Mouse (Mus musculus) T-helper 2 cell (primary cell): Measurements from ENCODE around the gene Lrmda.

Experiments
- in situ Hi-C: fragments of 300-600 bp; cut with MboI, MseI; formaldehyde crosslinking; loops from one replicate; pipeline ENCODE4 v1.15.1; 2025; ENCODE audit warnings: high pct_unique_total_duplicates

Gene Lrmda

GRCm38 (mm10) chr14:22647879-22648611 is 628.5 kb downstream of the Lrmda start:
- in situ Hi-C loops: loop anchor here (10.0 kb wide), 1 partner anchor 1647 kb away; the partner anchor contains the start of gene E330034G19Rik

DNA sequence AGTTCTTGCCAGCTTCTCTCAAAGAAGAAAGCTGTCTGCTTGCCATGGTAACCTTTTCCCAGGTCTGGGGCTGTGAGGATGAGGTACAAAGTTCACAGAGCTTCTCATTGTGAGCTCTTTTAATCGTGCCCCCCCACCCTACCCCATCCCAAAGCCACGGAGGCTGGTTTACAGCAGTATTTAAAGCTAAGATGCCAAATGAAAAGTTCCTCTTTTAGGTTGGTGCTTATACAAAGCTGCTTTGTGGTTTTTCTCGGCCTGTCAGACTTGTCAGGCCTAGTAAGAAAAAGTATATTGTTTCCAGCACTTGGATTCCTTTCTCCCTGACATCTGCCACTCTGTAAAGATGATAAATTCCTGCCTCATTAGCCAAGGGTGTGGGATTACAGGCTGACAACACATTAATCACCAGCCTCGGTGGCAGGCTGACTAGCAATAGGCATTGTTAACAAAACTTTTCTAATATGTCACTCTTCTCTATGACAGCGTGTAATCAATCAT is 629.9 kb downstream of the Lrmda start:
- in situ Hi-C loops: loop anchor here (10.0 kb wide), 1 partner anchor 1645 kb away; the partner anchor contains the start of gene E330034G19Rik

DNA sequence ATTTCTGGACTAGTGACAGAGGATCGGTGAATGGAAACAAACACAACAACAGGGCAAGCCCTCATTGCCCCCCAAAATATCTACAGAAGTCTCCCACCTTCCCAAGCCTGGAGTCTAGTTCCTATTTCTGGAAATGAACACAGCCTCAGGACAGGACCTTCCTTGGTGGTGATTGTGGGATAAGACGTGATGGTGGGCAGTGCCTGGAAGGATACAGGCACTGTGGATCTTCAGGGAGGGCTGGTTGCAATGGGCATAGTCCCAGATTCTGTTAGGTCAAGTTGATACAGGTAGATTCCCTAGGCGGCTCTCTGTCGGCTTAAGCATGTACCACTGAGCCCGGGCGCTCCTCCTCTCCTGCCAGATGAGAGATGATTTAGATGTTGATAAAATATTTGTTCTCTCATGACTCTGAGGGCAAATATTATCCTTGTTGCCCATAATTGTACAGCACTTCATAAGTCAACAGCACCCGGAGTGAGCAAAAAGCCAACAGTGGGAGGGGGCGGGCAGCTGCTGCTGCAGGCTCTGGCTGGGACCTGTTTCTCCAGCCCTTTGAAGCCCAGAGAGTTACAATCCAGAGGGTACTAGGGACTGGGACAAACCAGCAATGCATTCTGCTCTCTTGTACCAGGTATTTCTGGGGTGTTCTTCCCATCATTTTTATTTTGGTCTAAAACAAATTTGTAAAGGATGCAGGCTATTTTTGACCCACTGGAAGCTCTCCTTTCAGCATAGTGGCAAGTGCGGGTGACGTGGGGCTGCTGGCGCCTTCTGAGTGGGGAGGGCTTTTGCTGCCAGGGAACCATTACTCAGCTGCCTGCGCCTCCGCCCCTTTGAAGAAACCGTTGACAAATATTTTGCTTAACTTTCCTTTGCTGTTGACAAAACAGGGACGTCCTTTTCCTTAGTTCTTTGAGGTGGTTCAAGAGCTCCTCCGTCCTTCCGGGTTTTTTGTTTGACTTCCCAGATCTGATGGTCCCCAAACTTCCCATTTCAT is 630.8 kb downstream of the Lrmda start:
- in situ Hi-C loops: loop anchor here (10.0 kb wide), 1 partner anchor 1645 kb away; the partner anchor contains the start of gene E330034G19Rik

DNA sequence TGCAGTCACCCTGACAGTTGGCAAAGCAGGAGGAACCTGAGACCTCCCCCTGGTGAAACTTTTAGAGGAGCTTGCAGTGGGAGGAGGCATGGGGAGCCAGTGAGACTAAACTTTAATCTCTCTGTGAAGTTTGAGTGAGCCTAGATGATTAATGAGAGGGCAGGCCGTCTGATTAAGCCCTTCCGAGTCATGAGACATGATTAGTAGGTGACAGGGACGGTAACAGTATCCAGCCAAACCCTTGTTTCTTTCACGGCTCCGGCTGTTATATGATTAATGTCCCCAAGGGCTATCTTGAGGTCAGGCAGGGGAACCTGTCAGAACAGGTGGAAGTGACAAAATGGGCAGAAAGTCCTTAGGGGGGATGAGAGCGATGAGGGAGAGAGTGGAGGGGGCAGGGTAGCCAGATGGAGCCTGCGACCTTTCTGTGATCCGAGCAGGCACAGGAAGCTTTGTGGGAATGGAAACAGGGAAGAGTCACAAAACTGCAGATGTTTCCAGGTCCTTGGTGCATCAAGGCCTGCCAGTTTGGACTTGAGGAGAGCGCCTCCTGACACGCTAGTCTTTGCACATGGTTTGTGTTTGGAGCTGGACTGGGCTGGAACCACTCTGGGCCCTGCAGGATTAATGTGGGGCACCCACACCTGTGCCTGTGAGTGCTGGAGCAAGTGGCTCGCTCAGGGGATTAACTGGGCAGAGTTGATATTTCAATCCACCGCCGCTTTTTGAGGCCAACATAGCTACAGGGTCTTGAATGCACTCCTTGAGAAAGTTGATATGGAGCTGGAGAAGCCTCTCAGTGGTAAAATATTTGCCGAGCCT is 631.8 kb downstream of the Lrmda start:
- in situ Hi-C loops: no loop called here

GRCm38 (mm10) chr14:22662496-22662895 is 643.0 kb downstream of the Lrmda start:
- in situ Hi-C loops: no loop called here

- in situ Hi-C loops: loop anchor here (5.0 kb wide), 1 partner anchor 59 kb away; no protein-coding TSS in a partner anchor
Observed at GRCm38 (mm10) chr14:22666437-22666836, 646.9 kb downstream of the Lrmda start.

DNA sequence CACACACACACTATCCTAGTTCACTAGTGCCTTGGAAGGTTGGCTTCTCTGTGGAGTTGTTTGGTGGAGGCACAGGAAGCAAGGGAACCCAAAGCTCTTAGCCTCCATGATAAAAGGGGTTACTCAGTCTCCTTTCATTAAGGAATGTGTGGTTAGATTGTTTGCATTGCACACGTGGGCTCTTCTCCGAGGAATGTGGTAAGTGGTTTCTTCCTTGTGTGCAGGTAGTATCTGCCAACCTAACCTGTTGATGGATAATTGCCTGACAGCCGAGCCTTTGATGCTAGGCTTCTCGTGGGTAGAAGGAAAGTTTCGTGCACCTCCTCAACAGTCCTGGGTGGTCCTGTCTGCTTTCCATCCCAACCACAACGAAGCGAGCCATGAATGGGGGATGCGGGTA is 648.8 kb downstream of the Lrmda start:
- in situ Hi-C loops: loop anchor here (5.0 kb wide), 1 partner anchor 61 kb away; no protein-coding TSS in a partner anchor

DNA sequence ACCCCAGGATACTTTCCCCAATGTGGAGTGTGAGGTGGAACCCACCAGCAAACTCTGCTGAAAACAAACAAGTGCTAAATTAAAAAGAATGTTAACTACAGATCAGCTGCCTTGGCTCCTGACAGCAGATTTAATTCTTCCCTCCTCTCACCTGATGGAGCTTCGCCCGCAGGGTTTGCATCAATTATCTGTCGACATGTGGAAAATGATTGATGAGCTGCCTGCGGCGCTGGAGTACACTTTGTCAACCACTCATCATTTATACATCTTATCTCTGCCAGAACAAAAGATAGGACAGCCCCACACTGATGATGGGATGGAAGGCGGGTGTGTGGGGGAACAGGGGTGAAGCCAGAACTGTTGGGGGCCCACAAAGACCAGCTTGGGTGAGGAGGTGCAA is 649.2 kb downstream of the Lrmda start:
- in situ Hi-C loops: loop anchor here (5.0 kb wide), 1 partner anchor 61 kb away; no protein-coding TSS in a partner anchor

DNA sequence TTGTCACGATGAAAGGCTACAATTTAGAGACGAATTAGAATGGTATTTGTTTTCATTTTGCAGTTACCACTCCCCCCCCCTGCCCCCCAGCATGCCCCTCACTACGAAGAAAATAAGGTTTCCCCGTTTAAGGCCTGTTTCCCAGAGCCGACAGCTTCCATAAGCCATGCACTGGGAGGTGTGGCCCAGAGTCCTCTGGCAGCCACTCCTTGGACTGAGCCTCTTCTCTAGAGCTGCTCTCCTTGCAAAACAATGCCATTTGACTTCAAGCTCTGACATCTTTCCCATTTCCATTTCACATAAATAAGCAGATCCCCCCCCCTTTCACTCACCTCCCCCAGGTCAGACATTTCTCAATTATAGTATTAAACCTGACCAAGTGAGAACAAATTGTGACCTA is 654.1 kb downstream of the Lrmda start:
- in situ Hi-C loops: no loop called here

DNA sequence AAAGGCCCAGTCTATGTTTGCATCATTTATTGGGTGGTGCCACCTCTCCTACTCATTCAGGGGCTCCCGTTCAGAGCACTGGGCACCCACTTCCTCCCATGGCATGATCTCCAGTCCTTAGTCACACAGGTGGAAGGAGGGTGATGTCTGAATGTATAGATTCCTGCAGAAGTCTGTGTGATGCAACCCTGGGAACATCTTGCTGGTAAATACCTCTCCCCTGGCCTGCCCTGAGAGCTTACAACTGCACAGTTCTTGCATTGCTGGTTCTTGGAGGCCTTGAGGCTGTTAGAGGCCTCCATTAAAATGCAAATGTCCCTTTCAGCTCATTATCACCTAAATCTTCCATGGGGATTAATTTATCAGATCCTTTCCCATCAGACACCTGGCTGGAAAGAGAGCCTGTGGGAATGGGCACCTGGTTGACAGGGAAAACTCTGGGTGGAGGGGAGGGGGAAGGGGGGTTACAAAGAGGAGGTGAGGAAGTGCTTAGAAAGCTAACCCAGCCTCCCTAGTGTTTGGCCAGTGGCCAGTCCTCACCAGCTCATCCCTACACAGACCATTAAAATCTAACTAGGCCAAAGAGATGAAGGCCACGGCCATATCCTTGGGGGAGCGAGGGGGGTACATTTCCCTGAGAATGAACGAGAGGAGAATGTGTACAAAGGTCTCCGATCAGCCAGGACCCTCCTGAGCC is 659.6 kb downstream of the Lrmda start:
- in situ Hi-C loops: no loop called here

DNA sequence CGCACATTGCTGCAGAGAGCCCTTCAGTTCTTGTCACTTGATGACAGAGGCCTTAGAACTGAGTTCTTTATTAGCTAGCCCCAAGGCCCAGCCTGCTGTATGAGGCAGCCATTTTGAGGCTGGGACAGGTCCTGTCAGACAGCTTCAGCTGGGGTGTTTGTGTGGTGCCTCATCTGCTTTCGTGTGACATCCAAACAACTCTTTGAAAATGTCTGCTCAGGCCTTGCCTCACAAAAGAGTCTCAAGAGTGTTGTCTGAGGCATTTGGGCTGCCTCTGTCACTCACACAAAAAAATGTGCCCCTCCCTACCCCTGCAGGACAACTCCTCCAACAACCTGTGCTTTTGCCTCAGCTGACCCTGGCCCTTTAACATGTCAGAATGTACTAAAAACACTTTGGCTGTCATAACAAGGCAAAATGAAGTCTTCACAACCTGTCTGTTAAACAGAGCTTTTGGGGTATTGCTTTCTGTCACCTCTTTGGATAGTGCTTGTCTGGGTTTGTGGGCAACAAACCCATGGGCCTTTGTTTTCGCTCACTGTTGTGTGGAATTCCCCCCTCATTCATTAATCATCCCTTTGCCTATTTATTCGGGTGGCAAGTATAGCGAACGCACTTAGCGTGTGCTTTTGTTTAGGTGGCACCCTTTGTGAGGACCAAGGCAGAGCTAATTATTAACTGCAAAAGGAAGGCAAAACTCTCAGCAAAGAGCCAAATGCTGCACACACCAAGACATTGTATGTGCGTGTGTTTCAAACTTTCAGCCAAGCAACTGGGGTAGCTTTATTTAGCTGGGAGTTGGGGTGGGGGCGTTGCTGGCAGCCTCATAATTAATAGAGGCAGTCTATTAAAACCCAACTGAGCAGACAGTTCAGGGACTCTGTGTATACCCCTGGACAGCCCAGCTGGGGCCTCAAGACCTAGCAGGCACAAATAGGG is 660.5 kb downstream of the Lrmda start:
- in situ Hi-C loops: no loop called here

DNA sequence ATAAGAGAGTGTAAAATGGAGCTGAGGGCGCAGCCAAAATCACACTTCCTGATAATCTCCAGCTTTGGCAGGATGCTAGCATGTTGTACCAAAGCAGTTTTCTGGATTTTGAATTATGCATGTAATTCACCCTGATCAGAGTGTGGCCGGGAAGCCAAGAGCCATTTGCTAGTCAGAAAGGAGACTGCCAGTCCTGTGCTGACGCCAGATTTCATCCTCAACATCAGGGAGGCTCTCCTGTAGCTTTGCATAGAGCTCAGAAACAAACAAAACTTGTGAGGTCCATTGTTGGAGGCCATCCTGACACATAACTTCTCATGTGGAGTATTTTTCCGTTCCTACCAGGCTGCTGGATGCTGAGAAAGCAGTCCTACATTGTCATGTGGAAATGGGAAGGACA is 667.4 kb downstream of the Lrmda start:
- in situ Hi-C loops: no loop called here

DNA sequence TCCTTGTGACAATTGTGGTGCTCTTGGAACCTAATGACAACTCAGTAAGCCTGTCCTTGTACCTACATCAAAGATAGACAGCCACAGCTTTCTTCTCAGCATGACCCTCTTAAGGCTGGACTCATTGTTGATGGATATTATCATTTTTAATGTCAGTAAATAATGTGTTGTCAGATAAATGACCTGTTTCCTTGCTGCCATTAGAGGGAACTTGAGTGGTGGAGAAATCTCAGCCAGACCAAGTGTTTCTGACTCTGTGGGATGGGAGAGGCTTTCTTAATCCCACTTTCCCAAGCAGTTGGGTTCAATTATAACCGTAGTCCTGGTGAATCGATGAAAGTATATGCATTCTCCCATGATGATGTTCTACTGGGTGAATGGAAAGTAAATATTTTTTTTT is 668.9 kb downstream of the Lrmda start:
- in situ Hi-C loops: no loop called here

- in situ Hi-C loops: no loop called here
Observed at GRCm38 (mm10) chr14:22695448-22695847, 675.9 kb downstream of the Lrmda start.

DNA sequence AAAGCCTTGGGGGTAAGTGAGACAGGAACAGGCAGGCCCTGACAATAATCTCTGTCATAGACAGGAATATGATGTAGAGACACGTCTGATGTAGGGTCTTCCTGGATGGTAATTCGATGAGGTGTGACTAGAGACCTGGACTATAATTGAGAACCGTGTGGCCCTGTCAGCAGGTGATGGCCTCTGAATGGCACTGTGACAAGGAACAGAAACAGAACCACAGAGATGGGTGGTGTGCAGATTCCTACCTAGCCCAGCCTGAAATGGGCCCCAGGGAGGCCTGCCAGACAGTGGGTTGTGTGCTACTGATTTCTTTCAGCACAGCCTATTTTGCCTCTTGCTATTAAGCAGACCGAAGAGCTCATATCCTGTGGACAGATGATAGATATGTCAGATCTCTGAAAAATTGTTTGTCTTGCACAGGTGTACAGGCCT is 676.4 kb downstream of the Lrmda start:
- in situ Hi-C loops: no loop called here

DNA sequence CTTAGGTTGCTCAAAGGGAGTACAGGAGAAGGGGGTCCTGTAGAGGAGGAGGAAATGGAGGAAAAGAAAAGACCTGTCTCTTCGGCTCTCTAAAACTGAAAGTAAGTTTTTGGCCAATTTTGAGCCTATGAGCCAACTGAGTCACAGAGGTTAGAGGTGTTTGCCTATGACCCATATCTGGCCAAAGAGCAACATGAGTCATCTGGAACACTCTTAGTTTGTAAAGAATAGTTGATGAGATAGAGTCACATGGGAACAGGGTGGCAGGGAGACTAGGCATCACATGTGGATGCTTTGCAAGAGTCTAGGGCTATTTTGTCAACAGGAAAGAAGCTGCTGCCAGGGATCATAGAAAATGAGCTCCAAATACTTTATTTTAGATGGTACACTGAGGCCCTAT is 680.7 kb downstream of the Lrmda start:
- in situ Hi-C loops: no loop called here

DNA sequence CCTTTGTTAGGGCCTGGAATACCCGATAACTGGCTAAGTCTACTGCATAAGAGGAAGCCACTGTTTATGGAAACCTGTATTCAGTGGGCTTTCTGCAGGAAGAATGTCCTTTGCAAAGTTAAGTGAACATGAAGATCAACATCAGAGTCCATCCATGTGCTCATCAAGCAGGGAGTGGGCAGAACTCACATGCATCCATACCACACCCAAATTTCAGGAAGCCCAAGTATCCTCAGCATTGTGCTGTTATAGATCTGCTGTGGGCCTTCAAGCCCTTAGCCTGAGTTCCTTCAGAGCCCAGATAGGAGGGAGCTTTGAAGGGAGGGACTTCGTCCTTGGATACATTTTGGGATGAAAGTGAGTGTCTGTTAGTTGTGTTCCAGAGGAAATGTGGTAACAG is 681.2 kb downstream of the Lrmda start:
- in situ Hi-C loops: no loop called here

GRCm38 (mm10) chr14:22707958-22708701 is 688.6 kb downstream of the Lrmda start:
- in situ Hi-C loops: no loop called here
